Mouse (Mus musculus): ENCODE measurements around the gene Irf9. TPM values are rescaled to one million over a fixed set of nuclear protein-coding genes. Genes with fewer than 3 reads are reported as not detected.

The Irf9 gene
- polyA plus RNA-seq, 1 experiment from 2014 or later, result 6.5 TPM

DNA sequence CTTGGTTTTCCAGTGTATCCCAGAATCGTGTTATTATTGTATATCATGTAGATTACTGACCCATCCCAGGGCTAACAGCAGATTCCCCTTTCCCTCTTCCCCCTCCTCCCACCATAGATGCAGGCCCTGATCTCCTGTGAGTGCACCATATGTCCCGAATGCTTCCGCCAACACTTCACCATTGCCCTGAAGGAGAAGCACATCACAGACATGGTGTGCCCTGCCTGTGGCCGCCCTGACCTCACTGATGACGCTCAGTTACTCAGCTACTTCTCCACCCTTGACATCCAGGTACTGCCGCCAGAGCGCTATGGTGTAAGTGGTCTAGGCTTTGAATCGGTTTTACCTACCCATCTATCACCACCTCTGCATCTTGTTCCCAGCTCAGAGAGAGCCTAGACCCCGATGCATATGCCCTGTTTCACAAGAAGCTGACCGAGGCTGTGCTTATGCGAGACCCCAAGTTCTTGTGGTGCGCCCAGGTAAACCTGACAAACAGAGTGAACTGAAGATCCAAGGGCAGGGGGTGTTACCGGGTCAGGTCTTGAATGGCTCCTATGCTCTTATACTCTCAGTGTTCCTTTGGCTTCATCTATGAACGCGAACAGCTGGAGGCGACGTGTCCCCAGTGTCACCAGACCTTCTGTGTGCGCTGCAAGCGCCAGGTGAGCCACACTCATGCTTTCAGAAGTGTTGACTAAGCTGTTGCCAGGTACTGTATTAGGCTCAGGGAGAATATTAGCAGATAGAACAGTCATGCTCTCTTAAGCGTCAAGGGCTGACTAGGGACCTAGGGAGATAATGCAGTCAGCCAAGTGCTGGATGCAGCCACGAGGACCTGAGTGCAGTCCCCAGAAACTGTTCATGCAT, 4.6 kb upstream of the Irf9 start:
- H3K9me3 ChIP-seq (ENCODE audit: control insufficient read depth, low read length), result no peaks in the 10 kb centered on the region
- no peak overlapping the region for H3K27ac ChIP-seq (ENCODE audit: low read depth, low read length)
- 94% methylated on average over 21 of the region's 21 CpGs for WGBS
- H3K4me2 ChIP-seq (ENCODE audit: low read depth, low read length, severe bottlenecking), result no peak overlapping the region
- no peak overlapping the region for H3K4me3 ChIP-seq (ENCODE audit: low read depth, low read length)
- H3K9ac ChIP-seq (ENCODE audit: low read length), result no peak overlapping the region
- ATAC-seq (replicated peaks; ENCODE audit: low FRiP score) (no peak), DNase-seq (ENCODE audit: low spot score) (no peak)
- H3K4me1 ChIP-seq (replicated peaks; ENCODE audit: control insufficient read depth, insufficient read depth, low read length), result no peaks in the 10 kb centered on the region; the same call in 1 of the 2 replicates
- H3K36me3 ChIP-seq (ENCODE audit: control insufficient read depth, insufficient read depth, low read length), result peaks cover 8% of the 10 kb centered on the region
- no peaks in the 10 kb centered on the region for H3K27me3 ChIP-seq (ENCODE audit: control insufficient read depth, insufficient read depth, low read length)

- DNase-seq (ENCODE audit: low spot score) (peak; percentile 86), ATAC-seq (replicated peaks; ENCODE audit: low FRiP score) (peak; percentile 82)
- no peaks in the 10 kb centered on the region for H3K9me3 ChIP-seq (ENCODE audit: control insufficient read depth, low read length)
- H3K4me3 ChIP-seq (ENCODE audit: low read depth, low read length), result peak overlapping the region; percentile 17
- no peaks in the 10 kb centered on the region; the same call in 1 of the 2 replicates for H3K4me1 ChIP-seq (replicated peaks; ENCODE audit: control insufficient read depth, insufficient read depth, low read length)
- no peaks in the 10 kb centered on the region for H3K27me3 ChIP-seq (ENCODE audit: control insufficient read depth, insufficient read depth, low read length)
- no peak overlapping the region for H3K27ac ChIP-seq (ENCODE audit: low read depth, low read length)
- 17% methylated on average over 19 of the region's 19 CpGs for WGBS
- H3K36me3 ChIP-seq (ENCODE audit: control insufficient read depth, insufficient read depth, low read length), result peaks cover 3% of the 10 kb centered on the region; the same call in 1 of the 2 replicates
- H3K9ac ChIP-seq (ENCODE audit: low read length), result peak overlapping the region; percentile 44
- peak overlapping the region; percentile 32; the same call in 1 of the 2 replicates for H3K4me2 ChIP-seq (ENCODE audit: low read depth, low read length, severe bottlenecking)
Measured at GRCm38 (mm10) chr14:55603633-55604576, 534 bp downstream of the Irf9 start.

DNA sequence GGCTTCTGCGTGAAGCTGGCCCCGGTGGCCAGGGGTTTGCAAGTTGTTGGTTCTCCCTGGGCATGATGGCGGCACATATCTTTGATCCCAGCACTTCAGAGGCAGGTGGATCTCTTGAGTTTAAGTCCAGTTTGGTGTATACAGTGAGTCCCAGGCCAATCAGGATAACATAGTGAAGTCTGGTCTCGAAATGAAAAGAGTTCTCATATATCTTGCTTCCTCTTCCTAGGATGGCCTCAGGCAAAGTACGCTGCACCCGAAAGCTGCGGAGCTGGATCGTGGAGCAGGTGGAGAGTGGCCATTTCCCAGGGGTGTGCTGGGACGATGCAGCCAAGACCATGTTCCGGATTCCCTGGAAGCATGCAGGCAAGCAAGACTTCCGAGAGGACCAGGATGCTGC, 1.5 kb downstream of the Irf9 start:
- Histone ChIP-seq H3K4me1 (replicated peaks; ENCODE audit: control insufficient read depth, insufficient read depth, low read length) (no peaks in the 10 kb centered on the region; the same call in 1 of the 2 replicates), H3K9ac (ENCODE audit: low read length) (no peak overlapping the region), H3K9me3 (ENCODE audit: control insufficient read depth, low read length) (no peaks in the 10 kb centered on the region), H3K4me3 (ENCODE audit: low read depth, low read length) (no peak overlapping the region), H3K27ac (ENCODE audit: low read depth, low read length) (no peak overlapping the region), H3K27me3 (ENCODE audit: control insufficient read depth, insufficient read depth, low read length) (no peaks in the 10 kb centered on the region), H3K4me2 (ENCODE audit: low read depth, low read length, severe bottlenecking) (no peak overlapping the region), H3K36me3 (ENCODE audit: control insufficient read depth, insufficient read depth, low read length) (peaks cover 3% of the 10 kb centered on the region; the same call in 1 of the 2 replicates)
- DNase-seq (ENCODE audit: low spot score) (no peak), ATAC-seq (replicated peaks; ENCODE audit: low FRiP score) (no peak)
- 92% methylated on average over 11 of the region's 11 CpGs for WGBS

DNA sequence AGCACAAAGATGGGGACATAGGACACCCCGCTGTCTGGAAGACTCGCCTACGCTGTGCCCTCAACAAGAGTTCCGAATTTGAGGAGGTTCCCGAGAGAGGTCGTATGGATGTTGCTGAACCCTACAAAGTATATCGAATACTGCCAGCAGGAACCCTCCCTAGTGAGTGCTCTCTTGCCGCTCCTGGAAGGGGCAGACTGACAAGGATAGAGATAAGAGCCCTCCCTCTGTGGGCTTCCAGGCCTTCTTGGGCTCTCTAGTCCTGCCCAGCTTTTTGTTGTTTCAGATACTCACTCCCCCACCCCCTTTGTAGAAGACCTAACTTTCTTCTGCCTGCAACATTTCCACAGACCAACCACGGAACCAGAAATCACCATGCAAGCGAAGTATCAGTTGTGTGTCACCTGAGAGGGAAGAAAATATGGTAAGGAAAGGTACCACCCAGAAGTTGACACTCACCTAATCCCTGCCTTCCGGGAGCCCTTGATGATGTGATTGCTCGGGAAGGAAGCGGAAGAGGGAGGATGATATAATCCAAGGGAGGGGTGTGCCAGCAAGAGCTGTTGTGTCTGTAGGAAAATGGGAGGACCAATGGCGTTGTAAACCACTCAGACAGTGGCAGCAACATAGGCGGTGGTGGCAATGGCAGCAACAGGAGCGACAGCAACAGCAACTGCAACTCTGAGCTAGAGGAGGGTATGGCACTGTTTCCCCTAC, 2.5 kb downstream of the Irf9 start:
- no peaks in the 10 kb centered on the region for H3K9me3 ChIP-seq (ENCODE audit: control insufficient read depth, low read length)
- no peak overlapping the region for H3K4me2 ChIP-seq (ENCODE audit: low read depth, low read length, severe bottlenecking)
- H3K27ac ChIP-seq (ENCODE audit: low read depth, low read length), result no peak overlapping the region
- H3K36me3 ChIP-seq (ENCODE audit: control insufficient read depth, insufficient read depth, low read length), result peaks cover 3% of the 10 kb centered on the region; the same call in 1 of the 2 replicates
- H3K9ac ChIP-seq (ENCODE audit: low read length), result no peak overlapping the region
- H3K4me3 ChIP-seq (ENCODE audit: low read depth, low read length), result no peak overlapping the region
- no peaks in the 10 kb centered on the region; the same call in 1 of the 2 replicates for H3K4me1 ChIP-seq (replicated peaks; ENCODE audit: control insufficient read depth, insufficient read depth, low read length)
- H3K27me3 ChIP-seq (ENCODE audit: control insufficient read depth, insufficient read depth, low read length), result no peaks in the 10 kb centered on the region
- DNase-seq (ENCODE audit: low spot score) (no peak), ATAC-seq (replicated peaks; ENCODE audit: low FRiP score) (no peak)
- WGBS, result 92% methylated on average over 16 of the region's 16 CpGs

GRCm38 (mm10) chr14:55608339-55608738, 5.0 kb downstream of the Irf9 start:
- ATAC-seq (replicated peaks; ENCODE audit: low FRiP score) (no peak), DNase-seq (ENCODE audit: low spot score) (no peak)
- H3K27ac ChIP-seq (ENCODE audit: low read depth, low read length), result no peak overlapping the region
- no peak overlapping the region for H3K4me2 ChIP-seq (ENCODE audit: low read depth, low read length, severe bottlenecking)
- H3K4me1 ChIP-seq (replicated peaks; ENCODE audit: control insufficient read depth, insufficient read depth, low read length), result no peaks in the 10 kb centered on the region; the same call in 1 of the 2 replicates
- H3K9ac ChIP-seq (ENCODE audit: low read length), result no peak overlapping the region
- H3K36me3 ChIP-seq (ENCODE audit: control insufficient read depth, insufficient read depth, low read length), result no peaks in the 10 kb centered on the region; the same call in 1 of the 2 replicates
- H3K27me3 ChIP-seq (ENCODE audit: control insufficient read depth, insufficient read depth, low read length), result no peaks in the 10 kb centered on the region
- WGBS, result 94% methylated on average over 6 of the region's 6 CpGs
- no peaks in the 10 kb centered on the region for H3K9me3 ChIP-seq (ENCODE audit: control insufficient read depth, low read length)
- no peak overlapping the region for H3K4me3 ChIP-seq (ENCODE audit: low read depth, low read length)

GRCm38 (mm10) chr14:55613346-55613745, 10.0 kb downstream of the Irf9 start:
- Histone ChIP-seq H3K4me2 (ENCODE audit: low read depth, low read length, severe bottlenecking) (no peak overlapping the region), H3K4me3 (ENCODE audit: low read depth, low read length) (no peak overlapping the region), H3K36me3 (ENCODE audit: control insufficient read depth, insufficient read depth, low read length) (no peaks in the 10 kb centered on the region), H3K9me3 (ENCODE audit: control insufficient read depth, low read length) (no peaks in the 10 kb centered on the region), H3K9ac (ENCODE audit: low read length) (no peak overlapping the region), H3K4me1 (replicated peaks; ENCODE audit: control insufficient read depth, insufficient read depth, low read length) (no peaks in the 10 kb centered on the region), H3K27ac (ENCODE audit: low read depth, low read length) (no peak overlapping the region), H3K27me3 (ENCODE audit: control insufficient read depth, insufficient read depth, low read length) (no peaks in the 10 kb centered on the region)
- ATAC-seq (replicated peaks; ENCODE audit: low FRiP score), result no peak
- no peak for DNase-seq (ENCODE audit: low spot score)
- whole genome bisulfite sequencing, result 83% methylated on average over 6 of the region's 6 CpGs

DNA sequence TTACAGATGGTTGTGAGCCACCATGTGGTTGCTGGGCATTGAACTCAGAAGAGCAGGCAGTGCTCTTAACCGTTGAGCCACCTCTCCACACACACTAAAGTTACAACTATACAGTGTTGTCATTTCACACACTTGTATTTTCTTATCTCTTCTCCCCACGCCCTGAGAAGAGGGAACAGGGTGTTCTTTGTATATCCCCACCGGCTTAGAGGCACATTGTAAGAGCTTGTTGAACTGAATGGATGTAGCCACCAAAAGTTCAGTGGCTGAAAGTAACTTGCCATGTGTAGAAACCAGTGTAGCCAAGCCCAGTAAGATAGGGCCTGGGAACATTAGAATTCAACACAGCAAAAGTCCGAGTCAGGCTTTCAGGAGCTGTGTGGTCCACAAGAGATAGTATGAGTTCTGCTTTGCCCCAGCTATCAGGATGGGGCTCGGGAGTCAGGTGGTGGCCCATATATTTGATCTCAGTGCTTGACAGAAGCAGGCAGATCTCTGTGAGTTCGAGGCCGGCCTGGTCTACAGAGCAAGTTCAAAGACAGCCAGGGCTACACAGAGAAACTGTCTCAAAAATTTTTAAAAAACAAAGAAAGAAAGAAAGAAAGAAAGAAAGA, 11.3 kb downstream of the Irf9 start:
- H3K27me3 ChIP-seq (ENCODE audit: control insufficient read depth, insufficient read depth, low read length), result no peaks in the 10 kb centered on the region
- 85% methylated on average over 7 of the region's 7 CpGs for WGBS
- H3K4me3 ChIP-seq (ENCODE audit: low read depth, low read length), result no peak overlapping the region
- ATAC-seq (replicated peaks; ENCODE audit: low FRiP score) (no peak), DNase-seq (ENCODE audit: low spot score) (no peak)
- H3K9me3 ChIP-seq (ENCODE audit: control insufficient read depth, low read length), result no peaks in the 10 kb centered on the region
- H3K9ac ChIP-seq (ENCODE audit: low read length), result no peak overlapping the region
- no peak overlapping the region for H3K27ac ChIP-seq (ENCODE audit: low read depth, low read length)
- H3K36me3 ChIP-seq (ENCODE audit: control insufficient read depth, insufficient read depth, low read length), result no peaks in the 10 kb centered on the region
- no peak overlapping the region for H3K4me2 ChIP-seq (ENCODE audit: low read depth, low read length, severe bottlenecking)
- H3K4me1 ChIP-seq (replicated peaks; ENCODE audit: control insufficient read depth, insufficient read depth, low read length), result peaks cover 3% of the 10 kb centered on the region; the same call in 1 of the 2 replicates

Measured in forebrain, embryonic 11.5 days (tissue).